Comparison of ENCODE assay signal across 23 mouse cellular contexts in the genomic region with DNA sequence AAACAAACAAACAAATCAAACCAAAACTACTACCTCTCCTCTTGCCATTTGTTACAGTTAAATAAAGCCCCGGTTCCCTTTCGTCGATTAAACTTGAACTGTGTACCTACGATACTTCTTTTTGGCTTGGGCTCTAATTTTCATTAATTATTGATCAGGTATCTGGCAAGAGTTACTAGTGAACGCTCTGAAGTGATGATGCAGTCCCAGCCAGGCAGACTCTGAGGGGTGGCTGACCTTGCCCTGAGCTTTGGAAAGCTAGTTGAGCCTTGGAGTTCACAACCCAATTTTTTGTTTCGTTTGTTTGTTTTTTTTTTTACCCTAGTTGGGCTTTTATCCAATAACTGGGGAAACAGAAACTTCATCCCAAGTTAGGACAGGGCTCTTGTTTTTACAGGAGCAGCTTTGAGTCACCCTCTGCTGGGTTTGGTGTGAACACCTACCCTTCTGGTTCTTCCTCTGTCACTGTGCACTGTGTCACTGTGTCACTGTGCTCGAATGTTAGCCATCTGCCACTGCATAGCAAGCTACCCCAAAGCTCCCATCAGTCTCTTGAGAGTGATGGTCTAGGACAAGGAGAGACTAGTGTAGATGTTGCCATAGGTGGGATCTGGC.
DNase-seq lines count a peak whose midpoint lies in the region; ATAC-seq and TF ChIP-seq lines count a peak whose summit lies in the region.
"Had no signal": no experiment of that assay in that cellular context is flagged by ENCODE, and none has a peak within 500 bp of the region (broad histone marks: within the 10 kb centered on the region; RNA-seq: fewer than 3 reads in every experiment).

No protein-coding gene starts in this region.

- H3K4me3 ChIP-seq in kidney, embryonic 14.5 days (ENCODE audit: low read length), result no peak overlapping the region
- H3K4me3 ChIP-seq in liver, embryonic 14.5 days (ENCODE audit: insufficient read depth in 1 of 2, low read depth in 2 of 2, low read length in 2 of 2), result no peak overlapping the region
- no peak overlapping the region for H3K4me3 ChIP-seq in liver, embryonic 12.5 days
- H3K4me3 ChIP-seq in heart, adult 2 months, result no peak overlapping the region
- H3K4me3 ChIP-seq: embryonic facial prominence, embryonic 15.5 days; forebrain, embryonic 13.5 days; heart, embryonic 15.5 days; limb, embryonic 10.5 days; limb, embryonic 15.5 days; midbrain, embryonic 13.5 days; stomach, embryonic 15.5 days had no signal

- ATAC-seq in kidney, embryonic 14.5 days (ENCODE audit: low FRiP score, low TSS enrichment), result no peak
- peak; percentile 51; the same call in 1 of the 2 replicates for ATAC-seq in liver, embryonic 14.5 days (ENCODE audit: insufficient read depth)
- no peak for ATAC-seq in liver, embryonic 12.5 days
- ATAC-seq: forebrain, embryonic 13.5 days; hindbrain, embryonic 16.5 days; midbrain, embryonic 13.5 days had no signal

- no peak overlapping the region for H3K4me2 ChIP-seq in kidney, embryonic 14.5 days (replicated peaks; ENCODE audit: low read depth, low read length)
- no peak overlapping the region for H3K4me2 ChIP-seq in liver, embryonic 14.5 days (ENCODE audit: low read depth)
- no peak overlapping the region for H3K4me2 ChIP-seq in liver, embryonic 12.5 days
- H3K4me2 ChIP-seq: embryonic facial prominence, embryonic 15.5 days; forebrain, embryonic 13.5 days; heart, embryonic 15.5 days; limb, embryonic 15.5 days; midbrain, embryonic 13.5 days; stomach, embryonic 15.5 days had no signal

- H3K36me3 ChIP-seq in kidney, embryonic 14.5 days (ENCODE audit: control insufficient read depth, insufficient read depth, low read length), result no peaks in the 10 kb centered on the region
- H3K36me3 ChIP-seq in liver, embryonic 14.5 days (replicated peaks; ENCODE audit: control insufficient read depth, insufficient read depth, low read depth), result no peaks in the 10 kb centered on the region
- no peaks in the 10 kb centered on the region for H3K36me3 ChIP-seq in liver, embryonic 12.5 days
- no peaks in the 10 kb centered on the region for H3K36me3 ChIP-seq in heart, adult 2 months (ENCODE audit: control insufficient read depth, insufficient read depth, low read length)
- H3K36me3 ChIP-seq: embryonic facial prominence, embryonic 15.5 days; heart, embryonic 15.5 days; limb, embryonic 10.5 days; limb, embryonic 15.5 days; midbrain, embryonic 13.5 days; stomach, embryonic 15.5 days had no signal

- 0 out of 2 replicates have a peak, but pooled peaks have one; percentile 11 for TF ChIP-seq CTCF in liver, embryonic 14.5 days (IDR thresholded peaks at IDR 0.05; ENCODE audit: low read depth)
- no peak for TF ChIP-seq CTCF in heart, adult 2 months (IDR thresholded peaks at IDR 0.05)

- H3K9me3 ChIP-seq in kidney, embryonic 14.5 days (ENCODE audit: control insufficient read depth, low read length), result peaks cover 2% of the 10 kb centered on the region; the same call in 1 of the 2 replicates
- H3K9me3 ChIP-seq in liver, embryonic 14.5 days (ENCODE audit: control insufficient read depth, low read length), result no peaks in the 10 kb centered on the region
- H3K9me3 ChIP-seq in liver, embryonic 12.5 days (replicated peaks), result no peaks in the 10 kb centered on the region
- H3K9me3 ChIP-seq: embryonic facial prominence, embryonic 15.5 days; forebrain, embryonic 13.5 days; heart, embryonic 15.5 days; limb, embryonic 10.5 days; limb, embryonic 15.5 days; midbrain, embryonic 13.5 days; stomach, embryonic 15.5 days had no signal

- TF ChIP-seq POLR2A in heart, adult 2 months (IDR thresholded peaks at IDR 0.05; ENCODE audit: insufficient read depth, low read depth, low read length), result no peak

- intact Hi-C loops in heart, adult 2 months (cut with DNase I), result no loop called here

- H3K4me1 ChIP-seq in kidney, embryonic 14.5 days (ENCODE audit: control insufficient read depth, insufficient read depth, low read length), result 0 out of 2 replicates have a peak, but pooled peaks cover 6% of the 10 kb centered on the region
- H3K4me1 ChIP-seq in liver, embryonic 14.5 days (replicated peaks; ENCODE audit: control insufficient read depth in 2 of 2, insufficient read depth in 2 of 2, low read length in 1 of 2), result 0 out of 4 replicates have a peak, but pooled peaks cover 0 to 4% of the 10 kb centered on the region in 2 experiments
- H3K4me1 ChIP-seq in liver, embryonic 12.5 days, result no peaks in the 10 kb centered on the region
- no peaks in the 10 kb centered on the region for H3K4me1 ChIP-seq in heart, adult 2 months (ENCODE audit: control insufficient read depth, insufficient read depth, low read length)
- H3K4me1 ChIP-seq: stomach, embryonic 15.5 days had no signal

- peak; percentile 50 for DNase-seq in kidney, adult 18-20 months
- no peak for DNase-seq in liver, embryonic 14.5 days (ENCODE audit: low read depth in 3 of 3, low spot score in 3 of 3)
- DNase-seq in kidney, postnatal 25 days, result peak; percentile 65 to 89
- no peak for DNase-seq in heart, adult 2 months
- DNase-seq in layer of hippocampus, adult 8-10 months (ENCODE audit: low spot score in 2 of 2), result no peak
- DNase-seq: adrenal gland, postnatal 36 days; cerebellum, adult 2 months; cerebellum, postnatal 14 days; gastrocnemius, postnatal 10 days; lung, postnatal 10 days; retina, postnatal 1 day; right cerebral cortex, postnatal 14 days had no signal

- no peak overlapping the region for H3K9ac ChIP-seq in kidney, embryonic 14.5 days (ENCODE audit: low read depth, low read length)
- no peak overlapping the region for H3K9ac ChIP-seq in liver, embryonic 14.5 days (replicated peaks)
- H3K9ac ChIP-seq in liver, embryonic 12.5 days, result no peak overlapping the region
- no peak overlapping the region for H3K9ac ChIP-seq in heart, adult 2 months (ENCODE audit: low read depth, low read length)
- H3K9ac ChIP-seq: embryonic facial prominence, embryonic 15.5 days; forebrain, embryonic 13.5 days; heart, embryonic 15.5 days; limb, embryonic 15.5 days; midbrain, embryonic 13.5 days; stomach, embryonic 15.5 days had no signal

- H3K27ac ChIP-seq in kidney, embryonic 14.5 days (ENCODE audit: low read depth, low read length), result no peak overlapping the region
- H3K27ac ChIP-seq in liver, embryonic 14.5 days, result no peak overlapping the region
- no peak overlapping the region for H3K27ac ChIP-seq in liver, embryonic 12.5 days
- no peak overlapping the region for H3K27ac ChIP-seq in heart, adult 2 months
- H3K27ac ChIP-seq: embryonic facial prominence, embryonic 15.5 days; forebrain, embryonic 13.5 days; heart, embryonic 15.5 days; limb, embryonic 10.5 days; limb, embryonic 15.5 days; macrophage; midbrain, embryonic 13.5 days; stomach, embryonic 15.5 days had no signal

- no peak for TF ChIP-seq EP300 in liver, embryonic 14.5 days (IDR thresholded peaks at IDR 0.05; ENCODE audit: low read depth)
- TF ChIP-seq EP300 in heart, adult 2 months (IDR thresholded peaks at IDR 0.05; ENCODE audit: insufficient read depth, low read depth, low read length), result no peak

- H3K27me3 ChIP-seq in kidney, embryonic 14.5 days (ENCODE audit: control insufficient read depth, insufficient read depth, low read length), result no peaks in the 10 kb centered on the region
- no peaks in the 10 kb centered on the region for H3K27me3 ChIP-seq in liver, embryonic 14.5 days (ENCODE audit: control insufficient read depth, insufficient read depth, low read length)
- H3K27me3 ChIP-seq in liver, embryonic 12.5 days (replicated peaks), result no peaks in the 10 kb centered on the region
- no peaks in the 10 kb centered on the region for H3K27me3 ChIP-seq in heart, adult 2 months (ENCODE audit: control insufficient read depth, insufficient read depth, low read length)
- H3K27me3 ChIP-seq: embryonic facial prominence, embryonic 15.5 days; forebrain, embryonic 13.5 days; heart, embryonic 15.5 days; limb, embryonic 15.5 days; midbrain, embryonic 13.5 days; stomach, embryonic 15.5 days had no signal

- WGBS in kidney, embryonic 14.5 days, result 74% methylated on average over 7 of the region's 7 CpGs
- WGBS in liver, embryonic 14.5 days (ENCODE audit: insufficient replicate concordance), result 58% methylated on average over 7 of the region's 7 CpGs
- 67% methylated on average over 7 of the region's 7 CpGs for WGBS in liver, embryonic 12.5 days (ENCODE audit: insufficient replicate concordance)
- WGBS in heart, adult 2 months, result 79% methylated on average over 7 of the region's 7 CpGs

- no peaks in the 10 kb centered on the region for H3K79me2 ChIP-seq in heart, adult 2 months (replicated peaks; ENCODE audit: control insufficient read depth, insufficient read depth, low read length)

Comparison
In these comparisons a context has a peak if more than half of its experiments do, and no peak if none do; other contexts are left out.
1. DNase-seq: peak in kidney, adult 18-20 months (single experiment) and kidney, postnatal 25 days (2 of 2); none in liver, embryonic 14.5 days (0 of 3), heart, adult 2 months (0 of 2) and layer of hippocampus, adult 8-10 months (0 of 2).